Mouse (Mus musculus): Measurements from ENCODE around the gene Il9.

DNA sequence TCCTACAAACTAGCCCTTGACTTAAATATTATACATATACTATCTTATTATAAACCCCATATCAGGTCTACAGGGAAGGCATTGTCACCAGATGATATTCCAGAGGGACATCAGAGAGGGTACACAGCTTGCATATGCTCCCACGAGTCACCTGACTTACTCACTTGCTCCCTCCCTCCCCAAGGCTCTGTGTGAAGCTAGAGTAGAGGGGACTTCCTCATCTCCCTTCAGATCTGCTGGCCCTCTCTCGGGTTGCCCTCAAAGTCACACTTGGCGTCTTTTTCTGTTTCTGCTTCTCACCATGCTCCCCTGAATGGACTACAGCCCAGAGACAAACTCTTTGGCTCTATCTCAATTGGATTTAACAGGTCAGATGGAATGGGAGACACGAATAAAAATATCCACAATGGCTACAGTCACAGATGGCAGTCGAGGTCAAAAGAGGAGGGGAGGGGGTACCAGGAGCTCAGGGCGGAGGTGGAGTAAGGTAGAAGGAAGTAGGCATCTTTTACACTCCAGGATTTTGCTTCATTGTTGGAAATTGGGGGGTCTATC, 19.9 kb upstream of the Il9 start:
- no peak for TF ChIP-seq CTCF (IDR thresholded peaks at IDR 0.05; ENCODE audit: control insufficient read depth, insufficient read depth, insufficient read length)
- TF ChIP-seq MYOG (IDR thresholded peaks at IDR 0.05; ENCODE audit: control insufficient read depth, extremely low read depth, insufficient read length): no peak
- TF ChIP-seq MAX (IDR thresholded peaks at IDR 0.05): no peak
- no peak for TF ChIP-seq USF1 (IDR thresholded peaks at IDR 0.05; ENCODE audit: low read depth)
- TF ChIP-seq MYOD1 (IDR thresholded peaks at IDR 0.05; ENCODE audit: control insufficient read depth, insufficient read length, low read depth): no peak
